Mouse (Mus musculus): ENCODE data around the gene Thra. TPM values are rescaled to one million over a fixed set of nuclear protein-coding genes. Genes with fewer than 3 reads are reported as not detected.

Thra gene
- polyA plus RNA-seq, 1 experiment, result 83.9 TPM

GRCm38 (mm10) chr11:98797909-98798308 lies 57.5 kb downstream of the Thra start:
- TF ChIP-seq CTCF (IDR thresholded peaks at IDR 0.05; ENCODE audit: borderline replicate concordance, insufficient read depth, low read length) (no peak), POLR2A (IDR thresholded peaks at IDR 0.05; ENCODE audit: low read depth, low read length) (no peak)
- 0 out of 2 replicates have a peak, but pooled peaks cover 3% of the 10 kb centered on the region for H3K4me1 ChIP-seq (ENCODE audit: control insufficient read depth, insufficient read depth, low read length)
- peak overlapping the region; percentile 78 for H3K4me3 ChIP-seq (ENCODE audit: insufficient read depth, low read length)
- no peak overlapping the region for H3K27ac ChIP-seq (ENCODE audit: insufficient read depth, low read length)

DNA sequence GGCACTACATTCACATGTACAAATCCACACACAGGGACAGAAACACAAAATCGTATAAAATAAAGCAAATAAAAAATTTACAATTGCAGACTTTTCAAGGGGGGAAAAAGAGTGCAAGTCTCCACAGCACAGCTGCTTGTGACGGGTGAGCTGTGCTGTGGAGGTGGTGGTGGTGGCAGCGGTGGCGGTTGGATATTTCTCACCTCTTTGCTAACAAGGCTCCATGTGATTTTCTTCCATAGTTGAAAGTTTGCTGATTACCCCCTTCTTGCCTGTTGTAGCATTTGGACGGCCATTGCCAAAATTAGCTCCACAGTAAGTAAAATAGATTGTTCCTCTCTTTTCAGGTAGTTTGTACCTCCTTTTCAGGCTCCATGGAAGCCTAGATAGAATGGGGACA lies 64.2 kb downstream of the Thra start, which contains the start of gene Casc3:
TSS of gene Casc3 (plus strand) at position 301 of the 400 bp plus-strand sequence.
- no peaks in the 10 kb centered on the region for H3K4me1 ChIP-seq (ENCODE audit: control insufficient read depth, insufficient read depth, low read length)
- no peak within 1 kb of the TSS for H3K27ac ChIP-seq (ENCODE audit: insufficient read depth, low read length)
- no peak within 1 kb of the TSS for H3K4me3 ChIP-seq (ENCODE audit: insufficient read depth, low read length)
- no peak for TF ChIP-seq POLR2A (IDR thresholded peaks at IDR 0.05; ENCODE audit: low read depth, low read length)
- TF ChIP-seq CTCF (IDR thresholded peaks at IDR 0.05; ENCODE audit: borderline replicate concordance, insufficient read depth, low read length), result no peak

DNA sequence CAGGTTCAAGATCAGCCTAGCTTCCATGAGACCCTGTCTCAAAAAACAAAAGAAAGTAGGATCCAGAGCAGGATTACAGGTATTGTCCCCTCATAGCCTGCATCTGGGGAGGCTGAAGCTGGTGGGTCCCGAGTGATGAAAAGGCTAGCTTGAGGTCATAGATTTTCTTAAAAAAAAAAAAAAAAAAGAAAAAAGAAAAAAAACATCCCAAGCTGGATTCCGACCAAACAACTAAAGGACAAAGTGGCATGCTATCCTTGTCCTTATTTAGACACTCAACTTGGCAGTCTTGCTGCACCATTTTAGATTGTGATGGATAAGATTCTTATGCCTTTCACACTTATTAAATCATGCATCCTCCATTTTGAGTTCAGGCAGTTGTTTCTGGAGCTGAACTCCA lies 68.0 kb downstream of the Thra start:
- Histone ChIP-seq H3K4me1 (ENCODE audit: control insufficient read depth, insufficient read depth, low read length) (peaks cover 5% of the 10 kb centered on the region; the same call in 1 of the 2 replicates), H3K4me3 (ENCODE audit: insufficient read depth, low read length) (no peak overlapping the region; the same call in 1 of the 2 replicates), H3K27ac (ENCODE audit: insufficient read depth, low read length) (peak overlapping the region; percentile 94)
- TF ChIP-seq POLR2A (IDR thresholded peaks at IDR 0.05; ENCODE audit: low read depth, low read length) (no peak), CTCF (IDR thresholded peaks at IDR 0.05; ENCODE audit: borderline replicate concordance, insufficient read depth, low read length) (no peak)

GRCm38 (mm10) chr11:98809457-98810290 lies 69.2 kb downstream of the Thra start:
- peaks cover 5% of the 10 kb centered on the region; the same call in 1 of the 2 replicates for H3K4me1 ChIP-seq (ENCODE audit: control insufficient read depth, insufficient read depth, low read length)
- peak overlapping the region; percentile 94 for H3K27ac ChIP-seq (ENCODE audit: insufficient read depth, low read length)
- peak overlapping the region; percentile 92 for H3K4me3 ChIP-seq (ENCODE audit: insufficient read depth, low read length)
- TF ChIP-seq POLR2A (IDR thresholded peaks at IDR 0.05; ENCODE audit: low read depth, low read length) (peak; percentile 86), CTCF (IDR thresholded peaks at IDR 0.05; ENCODE audit: borderline replicate concordance, insufficient read depth, low read length) (0 out of 2 replicates have a peak, but pooled peaks have one; percentile 2)

- no peak for TF ChIP-seq POLR2A (IDR thresholded peaks at IDR 0.05; ENCODE audit: low read depth, low read length)
- no peak for TF ChIP-seq CTCF (IDR thresholded peaks at IDR 0.05; ENCODE audit: borderline replicate concordance, insufficient read depth, low read length)
Observed at GRCm38 (mm10) chr11:98810686-98811085, 70.2 kb downstream of the Thra start.

GRCm38 (mm10) chr11:98816706-98817239 lies 76.3 kb downstream of the Thra start:
- H3K4me3 ChIP-seq (ENCODE audit: insufficient read depth, low read length), result no peak overlapping the region
- H3K4me1 ChIP-seq (ENCODE audit: control insufficient read depth, insufficient read depth, low read length), result no peaks in the 10 kb centered on the region
- H3K27ac ChIP-seq (ENCODE audit: insufficient read depth, low read length), result no peak overlapping the region
- TF ChIP-seq POLR2A (IDR thresholded peaks at IDR 0.05; ENCODE audit: low read depth, low read length) (no peak), CTCF (IDR thresholded peaks at IDR 0.05; ENCODE audit: borderline replicate concordance, insufficient read depth, low read length) (no peak)

More at GRCm38 (mm10) chr11:98810686-98811085, 70.2 kb downstream of the Thra start:
- H3K4me1 ChIP-seq (ENCODE audit: control insufficient read depth, insufficient read depth, low read length), result peaks cover 5% of the 10 kb centered on the region; the same call in 1 of the 2 replicates
- H3K27ac ChIP-seq (ENCODE audit: insufficient read depth, low read length), result no peak overlapping the region
- H3K4me3 ChIP-seq (ENCODE audit: insufficient read depth, low read length), result peak overlapping the region; percentile 92

Other genes starting within 250 kb of the Thra start
- not detected in 2 replicates for gene Ikzf3, start 194.6 kb upstream of the Thra start, polyA plus RNA-seq (2011; ENCODE audit: insufficient read length, low read depth, missing spikeins)
- gene Zpbp2, start 189.5 kb upstream of the Thra start, polyA plus RNA-seq (2011; ENCODE audit: insufficient read length, low read depth, missing spikeins), result not detected in 2 replicates
- 47.7 and 51.9 TPM in 2 replicates for gene Ormdl3, start 153.3 kb upstream of the Thra start, polyA plus RNA-seq (2011; ENCODE audit: insufficient read length, low read depth, missing spikeins)
- not detected in 2 replicates for gene Lrrc3c, start 142.3 kb upstream of the Thra start, polyA plus RNA-seq (2011; ENCODE audit: insufficient read length, low read depth, missing spikeins)
- 7.2 and 8.9 TPM in 2 replicates for gene Gm12355, start 115.0 kb upstream of the Thra start, polyA plus RNA-seq (2011; ENCODE audit: insufficient read length, low read depth, missing spikeins)
- gene Gsdma3, start 114.3 kb upstream of the Thra start, polyA plus RNA-seq (2011; ENCODE audit: insufficient read length, low read depth, missing spikeins), result not detected in 2 replicates
- not detected in 2 replicates for gene Gsdma2, start 93.9 kb upstream of the Thra start, polyA plus RNA-seq (2011; ENCODE audit: insufficient read length, low read depth, missing spikeins)
- gene Gsdma, start 76.3 kb upstream of the Thra start, polyA plus RNA-seq (2011; ENCODE audit: insufficient read length, low read depth, missing spikeins), result not detected in 2 replicates
- gene Psmd3, start 58.1 kb upstream of the Thra start, polyA plus RNA-seq (2011; ENCODE audit: insufficient read length, low read depth, missing spikeins), result 86.7 and 91.8 TPM in 2 replicates
- gene Csf3, start 39.4 kb upstream of the Thra start, polyA plus RNA-seq (2011; ENCODE audit: insufficient read length, low read depth, missing spikeins), result 0.35 TPM in 1 of 2 replicates, not detected in the other
- 50.1 and 58.1 TPM in 2 replicates for gene Med24, start 11.2 kb upstream of the Thra start, polyA plus RNA-seq (2011; ENCODE audit: insufficient read length, low read depth, missing spikeins)
- 18.7 and 23.7 TPM in 2 replicates for gene Nr1d1, start 34.7 kb downstream of the Thra start, polyA plus RNA-seq (2011; ENCODE audit: insufficient read length, low read depth, missing spikeins)
- gene Msl1, start 54.9 kb downstream of the Thra start, polyA plus RNA-seq (2011; ENCODE audit: insufficient read length, low read depth, missing spikeins), result 77.7 and 83.8 TPM in 2 replicates
- gene Casc3, start 64.3 kb downstream of the Thra start, polyA plus RNA-seq (2011; ENCODE audit: insufficient read length, low read depth, missing spikeins), result 29.7 and 36.7 TPM in 2 replicates
- gene Rapgefl1, start 96.1 kb downstream of the Thra start, polyA plus RNA-seq (2011; ENCODE audit: insufficient read length, low read depth, missing spikeins), result 1.6 and 2.0 TPM in 2 replicates
- gene Wipf2, start 123.0 kb downstream of the Thra start, polyA plus RNA-seq (2011; ENCODE audit: insufficient read length, low read depth, missing spikeins), result 10.7 and 11.4 TPM in 2 replicates
- gene Cdc6, start 167.2 kb downstream of the Thra start, polyA plus RNA-seq (2011; ENCODE audit: insufficient read length, low read depth, missing spikeins), result 7.4 and 11.8 TPM in 2 replicates
- 26.8 and 28.2 TPM in 2 replicates for gene Rara, start 187.2 kb downstream of the Thra start, polyA plus RNA-seq (2011; ENCODE audit: insufficient read length, low read depth, missing spikeins)
- gene Gjd3, start 242.4 kb downstream of the Thra start, polyA plus RNA-seq (2011; ENCODE audit: insufficient read length, low read depth, missing spikeins), result not detected in 2 replicates